Mouse (Mus musculus) thymus, adult 2 months (tissue): Measurements from ENCODE around the gene Cyp21a1.

ENCODE experiments used
- CTCF ChIP-seq: fragments of 200-500 bp; IDR thresholded peaks from 2 replicates; pipeline ENCODE4 v1.5.1; 2012; ENCODE audit warnings: mild to moderate bottlenecking, control low read depth, low read length, moderate library complexity, borderline replicate concordance; ENCODE audit not compliant: control insufficient read depth, poor library complexity, insufficient read depth; ENCODE audit errors: extremely low read depth
- POLR2A ChIP-seq: fragments of 200-500 bp; IDR thresholded peaks from 2 replicates; pipeline ENCODE4 v1.6.1; 2012; ENCODE audit warnings: mild to moderate bottlenecking, low read length, control low read depth, moderate library complexity; ENCODE audit not compliant: control insufficient read depth, poor library complexity, insufficient read depth; ENCODE audit errors: extremely low read depth

DNA sequence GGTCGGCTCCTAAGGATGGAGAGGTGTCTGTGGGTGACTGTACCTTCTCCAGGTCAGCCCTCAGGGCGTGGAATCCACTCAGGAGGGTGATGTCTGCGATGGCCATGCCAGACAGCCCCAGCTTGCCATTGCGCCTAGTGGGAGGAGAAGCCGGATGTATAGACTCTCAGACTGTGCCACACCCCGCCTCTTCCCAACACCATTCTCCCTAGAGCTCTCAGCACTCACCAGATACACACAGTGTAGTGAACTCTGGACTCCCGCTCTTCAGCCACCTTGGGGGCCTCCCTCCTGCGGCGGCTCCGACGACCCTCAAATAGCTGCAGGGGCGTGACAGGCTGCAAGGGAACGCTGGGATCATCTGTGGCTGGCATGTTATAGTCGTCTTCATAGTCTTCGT, 6.9 kb upstream of the Cyp21a1 start:
- TF ChIP-seq CTCF (no peak), POLR2A (no peak)
